Mouse (Mus musculus) liver, adult 2 months (tissue): ENCODE measurements around the gene Erbb3.

Experiments used
- CTCF ChIP-seq: fragments of 200-500 bp; IDR thresholded peaks from 2 replicates; pipeline ENCODE4 v1.5.1; 2011; ENCODE audit warnings: low read depth, low read length, control low read depth
- POLR2A ChIP-seq: fragments of 200-500 bp; IDR thresholded peaks from 2 replicates; pipeline ENCODE4 v1.6.1; 2011; ENCODE audit warnings: low read length, control low read depth; ENCODE audit not compliant: insufficient read depth; ENCODE audit errors: extremely low read depth

GRCm38 (mm10) chr10:128544674-128545569 is 44.5 kb downstream of the Erbb3 start:
- TF ChIP-seq POLR2A = no peak
- no peak for TF ChIP-seq CTCF
